Mouse (Mus musculus) right cerebral cortex, postnatal 14 days (tissue): ENCODE data around the gene Grxcr1.

Experiments used
- DNase-seq: peaks from one replicate; pipeline ENCODE4 v3.0.0; 2022

The Grxcr1 gene

DNA sequence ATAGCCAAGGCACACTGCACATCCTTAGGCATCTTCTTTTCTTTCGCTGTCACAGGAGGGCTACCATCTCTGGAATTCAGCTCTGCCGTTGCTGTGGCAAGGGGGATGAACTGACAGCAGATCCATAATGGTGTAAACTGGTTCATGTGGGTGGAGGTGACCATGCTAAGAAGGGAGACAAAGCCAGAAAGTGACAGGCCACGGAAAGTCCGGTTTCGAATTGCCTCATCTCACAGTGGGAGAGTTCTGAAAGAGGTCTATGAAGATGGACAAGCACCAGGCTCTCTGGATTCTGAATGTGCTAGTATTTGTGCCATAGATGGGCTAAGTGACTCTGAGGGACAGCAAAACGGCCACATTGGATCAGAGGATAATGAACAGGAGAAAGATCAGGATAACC lies at the start of gene Grxcr1:
Grxcr1 (plus strand) TSS at position 92 of the 400 bp plus-strand sequence.
- DNase-seq = no peak

DNA sequence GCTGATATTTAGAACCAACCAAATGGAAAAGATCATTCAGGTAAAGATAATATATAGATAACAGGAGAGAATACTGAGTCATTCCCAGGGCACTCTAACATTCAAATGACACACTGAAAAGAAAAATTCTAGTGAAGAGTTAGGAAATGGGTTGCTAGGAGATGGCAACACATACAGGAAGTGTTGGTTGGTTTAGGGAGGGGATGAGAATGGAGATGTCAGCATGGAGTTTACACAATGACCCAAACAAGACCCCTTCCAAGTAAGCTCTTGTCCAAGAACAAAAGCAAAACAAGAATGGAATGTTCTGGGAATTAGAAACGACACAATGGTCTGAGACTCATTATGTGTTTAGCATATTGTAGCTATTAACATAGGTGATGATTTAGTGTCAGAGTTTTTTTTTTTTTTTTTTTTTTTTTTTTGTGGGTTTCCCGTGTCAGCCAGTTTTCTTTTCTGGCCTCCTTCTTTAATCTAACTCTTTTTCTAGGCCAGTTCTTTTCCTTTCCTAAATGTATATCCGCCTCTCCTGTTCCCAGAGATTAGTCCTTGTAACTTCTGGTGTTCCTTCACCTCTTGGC lies 49.6 kb upstream of the Grxcr1 start:
- DNase-seq = no peak

DNA sequence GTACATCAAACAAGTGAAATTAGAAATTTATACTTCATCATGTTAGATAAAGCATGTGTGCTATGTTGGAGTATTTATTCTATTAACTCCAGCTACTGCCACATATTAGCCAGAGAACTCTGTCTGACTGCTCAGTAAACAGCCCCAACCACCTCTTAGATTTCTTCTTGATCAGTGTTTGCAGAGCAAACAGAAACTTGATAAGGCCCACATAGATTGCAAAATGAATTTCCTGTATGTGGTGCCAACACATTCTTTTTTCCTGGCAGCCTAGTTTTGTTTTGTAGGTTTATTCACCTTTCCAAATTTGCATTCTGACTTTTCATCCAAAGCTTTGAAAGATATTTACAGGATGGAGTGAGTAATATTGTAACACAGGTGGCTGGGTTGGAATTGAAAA lies 41.2 kb upstream of the Grxcr1 start:
- no peak for DNase-seq

DNA sequence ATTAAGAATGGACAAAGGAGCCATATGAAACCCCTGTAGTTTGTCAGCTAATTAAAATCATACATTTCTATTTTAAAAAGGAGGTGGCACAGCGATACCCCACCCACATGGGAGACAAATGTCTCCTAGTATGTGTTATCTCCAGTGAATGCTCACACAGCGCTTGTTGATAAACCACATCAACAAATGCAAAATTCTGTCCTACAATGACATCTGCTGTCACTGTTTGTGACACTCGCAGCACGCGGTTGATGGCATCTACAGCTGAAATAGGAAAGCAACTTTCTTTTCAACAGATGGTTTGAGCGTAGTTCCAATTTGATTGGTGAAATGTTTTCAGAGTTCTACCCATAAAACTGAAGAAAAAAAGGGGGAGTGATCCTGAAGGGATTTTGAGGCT lies 29.0 kb upstream of the Grxcr1 start:
- DNase-seq = no peak

DNA sequence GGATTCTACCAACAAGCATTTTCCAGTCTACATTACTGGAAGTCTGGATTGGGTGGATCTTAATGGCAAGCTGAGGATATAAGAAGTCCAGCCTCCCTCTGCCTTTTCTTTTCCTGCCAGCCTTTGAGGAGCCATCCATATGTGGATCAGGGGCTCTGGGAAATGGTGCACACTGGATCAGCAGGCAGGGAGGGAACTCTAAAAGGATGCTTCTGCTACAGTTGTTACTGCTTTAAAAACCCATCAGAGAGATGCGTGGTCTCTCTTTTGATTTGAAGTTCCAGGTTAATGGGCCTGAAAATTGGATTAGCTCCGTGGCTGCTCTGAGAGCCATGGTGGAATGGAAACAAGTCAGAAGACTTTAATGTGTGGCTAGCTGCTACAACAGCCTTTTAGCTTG lies 27.7 kb upstream of the Grxcr1 start:
- DNase-seq = no peak

DNA sequence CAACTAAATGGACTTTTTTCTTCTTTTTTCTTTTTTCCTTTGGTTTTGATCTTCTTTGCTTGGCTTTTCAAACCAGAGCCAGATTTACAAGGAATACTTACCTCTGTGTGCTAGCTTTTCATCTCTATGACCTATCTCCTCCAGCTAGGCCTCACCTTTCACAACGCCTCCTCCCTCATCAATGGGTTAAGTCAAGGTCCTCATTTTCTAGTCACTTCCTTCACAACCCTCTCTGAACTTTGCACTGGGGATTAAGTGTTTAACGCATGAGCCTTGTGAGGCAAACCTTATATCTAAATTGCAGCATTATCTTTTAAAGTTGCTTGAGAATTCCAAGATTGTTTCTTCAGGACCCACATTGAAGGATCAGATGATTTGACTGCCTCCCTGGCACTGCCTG lies 27.2 kb upstream of the Grxcr1 start:
- DNase-seq = no peak

DNA sequence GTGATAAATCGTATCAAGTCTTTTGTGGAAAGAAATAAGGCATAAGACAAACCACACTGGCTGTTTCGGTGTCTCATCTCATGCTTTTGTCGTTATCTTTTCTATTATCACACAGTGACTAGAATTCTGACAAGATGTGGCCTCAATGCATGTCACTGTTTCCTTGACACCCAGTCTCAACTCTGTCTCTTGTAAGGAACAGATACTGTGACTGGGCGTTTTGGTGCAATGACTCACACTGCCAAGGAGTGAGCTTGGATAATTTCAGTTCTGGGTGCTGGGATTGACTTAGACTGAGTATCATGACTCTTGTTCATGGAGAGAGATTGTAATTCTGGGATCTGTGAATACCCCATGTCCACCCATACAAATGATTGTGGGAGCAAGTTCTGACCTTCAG lies 24.6 kb upstream of the Grxcr1 start:
- no peak for DNase-seq

DNA sequence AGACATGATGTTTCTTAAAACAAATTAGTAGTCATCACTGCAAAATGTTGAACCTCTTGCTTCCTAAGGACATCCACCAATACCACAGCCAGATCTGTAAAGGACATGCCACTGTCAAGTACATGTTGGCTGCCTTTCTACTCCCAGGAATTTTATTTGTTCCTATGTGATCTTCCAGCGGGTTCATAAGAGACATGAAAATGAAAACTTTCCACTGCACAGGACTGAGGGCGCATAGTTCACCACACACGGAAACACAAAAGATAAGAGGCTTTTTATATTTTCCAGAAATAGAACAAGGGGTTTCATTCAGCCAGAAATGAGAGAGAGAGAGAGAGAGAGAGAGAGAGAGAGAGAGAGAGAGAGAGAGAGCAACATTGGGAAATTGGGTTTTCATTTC lies 20.1 kb upstream of the Grxcr1 start:
- DNase-seq = no peak

DNA sequence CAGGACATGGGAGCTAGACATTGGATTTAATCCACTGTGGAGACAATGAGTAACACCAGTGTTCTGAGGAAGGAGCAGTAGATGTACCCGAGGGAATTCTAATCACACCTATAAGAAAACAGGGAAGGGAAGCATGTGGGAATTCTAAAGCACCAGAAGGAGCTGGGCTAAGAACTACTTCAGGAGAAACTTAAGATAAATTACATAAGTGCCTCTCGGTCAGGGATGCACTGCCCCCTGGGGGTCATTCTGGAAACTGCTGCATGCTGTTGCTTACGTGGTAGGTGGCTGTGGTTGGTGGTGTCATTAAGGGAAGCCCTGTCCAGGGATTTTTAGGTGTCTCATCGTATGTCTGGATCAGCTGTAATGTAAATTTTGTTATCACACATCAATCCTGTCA lies 19.0 kb upstream of the Grxcr1 start:
- DNase-seq = peak; percentile 77

DNA sequence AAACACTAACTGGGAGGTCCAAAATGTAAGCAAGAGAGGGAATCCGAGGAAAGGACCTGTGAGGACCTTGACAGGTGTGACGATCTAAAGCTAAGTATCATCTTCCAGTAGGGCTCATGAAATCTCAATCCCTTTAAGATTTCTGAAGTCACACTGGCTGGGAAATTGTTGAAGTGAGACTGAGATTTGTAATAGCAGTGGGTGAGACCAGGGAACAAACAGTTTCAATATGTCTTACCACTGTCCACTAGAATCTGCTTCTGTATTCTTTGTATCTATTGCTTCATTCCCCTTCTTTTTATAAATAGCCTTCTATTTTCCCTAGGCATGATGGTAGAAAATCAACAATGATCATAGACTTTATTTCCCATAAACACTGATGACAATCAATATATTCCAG lies 10.8 kb upstream of the Grxcr1 start:
- DNase-seq = no peak

DNA sequence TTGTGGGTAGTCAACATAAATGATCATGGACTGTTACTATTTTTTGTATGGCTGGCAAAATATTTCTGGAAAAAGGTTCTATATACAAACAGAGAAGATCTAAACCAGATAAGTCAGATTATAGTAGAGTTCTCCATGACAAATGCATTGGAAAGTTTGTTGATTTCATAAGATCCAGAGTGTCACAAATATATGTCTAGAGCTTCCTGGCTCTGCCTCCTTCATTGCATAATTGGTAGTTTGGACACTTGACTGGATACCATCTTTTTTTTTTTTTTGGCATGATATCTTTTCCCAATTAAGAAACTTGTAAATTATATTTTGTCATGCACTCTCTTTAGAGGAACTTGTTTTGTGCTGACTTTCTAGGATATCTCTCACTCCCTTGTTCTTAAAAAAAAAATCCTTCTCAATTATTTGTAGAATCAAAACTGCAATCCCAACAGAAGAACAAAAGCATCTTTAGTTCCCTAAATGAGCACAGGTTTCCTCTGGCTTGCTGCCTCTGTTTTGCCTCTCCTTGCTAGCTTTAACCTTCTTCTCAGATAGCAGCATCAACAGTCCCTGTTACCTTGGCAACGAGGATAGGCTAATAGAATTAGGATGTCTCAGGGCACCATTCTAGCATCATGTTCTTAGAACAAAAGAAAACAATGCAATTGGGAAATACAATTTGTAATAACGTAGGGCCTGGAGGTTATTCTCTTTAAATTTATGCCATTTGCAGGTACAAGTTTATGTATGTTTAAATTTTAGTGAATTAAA lies 4.8 kb upstream of the Grxcr1 start:
- no peak for DNase-seq

DNA sequence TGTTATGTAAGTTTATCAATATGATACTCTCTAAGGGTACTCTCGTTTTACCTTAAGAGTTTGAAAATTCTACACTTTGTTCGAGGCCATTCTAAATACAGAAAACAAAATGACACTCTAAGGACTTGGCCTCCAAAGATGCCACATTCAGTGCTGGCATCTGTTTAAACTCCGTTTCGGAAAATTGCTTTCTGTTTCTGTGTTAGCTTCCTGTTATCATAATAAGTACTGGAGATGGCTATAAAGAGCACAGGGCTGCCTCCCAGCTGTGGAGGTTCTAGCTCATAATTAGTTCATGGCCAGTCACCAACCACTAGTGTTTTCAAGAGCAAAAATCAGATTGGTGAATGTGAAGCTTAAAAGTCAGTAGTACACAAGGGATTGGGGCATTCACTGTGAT lies 4.2 kb upstream of the Grxcr1 start:
- no peak for DNase-seq

DNA sequence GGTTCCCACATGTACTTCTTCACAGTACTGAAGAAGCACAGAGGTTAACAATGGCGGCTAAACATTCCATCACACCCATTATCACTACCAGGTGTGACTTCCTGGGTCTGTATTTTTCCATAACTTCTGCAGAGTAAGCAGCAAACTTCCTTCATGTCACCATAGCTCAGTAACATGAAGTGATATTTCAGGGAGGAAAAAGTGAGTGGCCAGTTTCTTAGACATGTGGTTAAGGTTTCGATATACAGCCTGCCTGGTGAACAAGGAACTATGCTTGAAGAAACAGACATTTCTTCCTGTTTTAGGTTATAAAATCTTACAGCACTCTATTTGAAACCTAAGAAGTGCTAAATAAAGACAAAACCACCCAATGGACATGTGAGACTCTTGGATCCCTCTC lies 1.7 kb downstream of the Grxcr1 start:
- no peak for DNase-seq

DNA sequence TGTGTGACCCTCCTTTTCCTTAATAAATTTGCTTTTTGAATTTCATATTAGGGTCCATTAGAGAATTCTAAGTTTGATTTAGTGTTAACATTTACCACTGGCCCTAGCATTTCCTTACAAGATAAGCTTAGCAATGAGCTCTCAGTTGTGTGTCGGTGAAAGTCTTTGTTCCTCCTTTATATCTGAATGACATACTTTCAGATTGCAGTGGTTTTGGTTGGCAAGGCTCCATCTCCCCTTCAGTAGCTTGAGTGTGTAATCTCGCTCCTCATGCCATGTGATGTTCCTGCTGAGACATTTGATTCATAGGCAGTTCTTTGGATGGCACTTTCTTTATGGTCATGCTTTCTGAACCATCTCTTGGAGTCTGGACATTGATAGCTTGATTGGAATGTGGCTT lies 7.4 kb downstream of the Grxcr1 start:
- no peak for DNase-seq

DNA sequence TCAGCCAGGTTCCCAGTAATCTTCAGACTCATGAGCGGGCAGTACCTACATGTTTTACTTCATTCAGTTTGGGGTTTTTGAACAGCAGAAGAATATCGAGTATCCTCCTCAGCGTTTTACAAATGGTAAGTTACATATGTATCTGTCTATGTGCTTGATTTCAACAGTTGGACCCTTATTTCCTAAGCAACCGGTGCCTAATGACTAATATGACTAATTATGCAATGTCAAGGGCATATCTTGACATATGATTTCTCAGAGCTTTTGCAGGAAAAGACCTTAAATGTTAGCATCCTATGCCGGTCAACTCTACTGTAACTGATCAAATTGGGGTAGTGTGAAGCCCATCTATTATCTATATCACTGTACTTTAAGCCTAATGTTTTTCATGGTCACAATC lies 11.7 kb downstream of the Grxcr1 start:
- DNase-seq = no peak

DNA sequence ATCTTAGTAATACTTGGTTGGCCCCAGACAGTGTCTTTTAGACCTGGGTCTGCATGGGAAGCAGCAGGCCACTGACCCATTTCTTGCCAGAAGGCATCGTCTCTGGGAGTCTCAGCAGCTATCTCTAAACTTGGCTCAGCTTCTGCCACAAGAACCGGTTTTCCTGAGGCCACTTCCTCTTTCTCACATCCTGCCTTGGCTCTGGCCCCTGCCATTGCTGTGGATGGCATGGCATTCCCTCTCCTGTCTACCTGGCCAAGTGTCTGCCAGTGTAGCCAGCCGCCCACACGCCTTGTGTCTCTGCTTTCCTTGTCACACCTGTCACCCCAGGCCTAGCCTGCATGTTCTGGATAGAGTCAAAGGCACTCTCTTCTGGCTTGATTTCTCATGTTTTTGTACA lies 17.1 kb downstream of the Grxcr1 start:
- no peak for DNase-seq

DNA sequence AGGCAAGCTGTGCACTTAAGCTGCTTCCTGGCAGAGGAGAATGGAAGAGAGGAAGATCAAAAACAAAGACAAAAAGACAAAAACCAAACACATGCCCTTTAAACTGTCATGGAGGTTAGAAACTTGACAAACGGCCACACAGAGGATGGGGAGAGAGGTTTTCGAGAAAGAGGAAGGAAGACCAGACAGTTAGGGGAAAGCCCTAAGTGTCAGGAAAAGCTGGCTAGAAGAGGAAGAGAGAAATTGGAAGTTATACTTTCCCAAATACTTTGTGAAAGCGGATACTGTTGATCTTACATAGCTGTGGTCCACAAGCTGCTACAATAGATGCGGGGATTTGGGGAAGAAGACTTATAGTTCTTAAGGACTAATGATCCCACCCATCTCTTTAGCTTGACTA lies 17.9 kb downstream of the Grxcr1 start:
- DNase-seq = no peak

DNA sequence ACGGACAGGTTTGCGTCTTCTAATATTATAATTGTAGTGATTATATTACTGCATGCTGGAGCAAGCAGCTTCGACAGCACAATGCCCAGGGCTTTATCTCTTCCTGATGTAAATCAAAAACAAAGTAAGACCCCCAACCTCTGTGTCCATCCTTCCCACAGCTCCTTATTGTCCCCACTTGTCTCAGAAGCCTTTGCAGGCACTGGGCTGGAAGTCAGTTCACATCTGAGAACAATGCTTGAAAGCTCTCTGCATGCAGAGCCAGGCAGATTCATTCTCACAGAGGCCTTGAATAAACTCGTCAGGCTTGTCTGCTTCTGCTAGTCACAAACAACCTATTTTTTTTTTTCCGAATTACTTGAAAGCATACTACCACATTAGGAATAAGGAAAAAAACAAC lies 19.5 kb downstream of the Grxcr1 start:
- no peak for DNase-seq

DNA sequence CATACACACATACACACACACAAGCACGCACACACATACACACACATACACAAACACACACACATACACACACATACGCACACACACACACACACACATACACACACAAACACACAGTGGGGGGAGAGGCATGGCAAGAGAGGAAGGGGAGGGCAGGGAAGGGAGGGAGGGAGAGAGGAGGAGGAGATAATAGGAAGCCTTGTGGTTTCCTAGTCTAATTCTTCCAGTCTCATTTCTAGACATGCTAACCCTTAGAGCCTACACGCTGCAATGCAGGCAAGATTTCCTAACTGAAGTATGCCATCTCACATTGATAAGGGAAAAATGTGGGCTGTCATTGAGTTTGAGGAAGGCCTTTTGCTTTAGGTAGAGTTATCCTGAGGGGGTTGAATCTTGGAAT lies 25.9 kb downstream of the Grxcr1 start:
- DNase-seq = no peak

DNA sequence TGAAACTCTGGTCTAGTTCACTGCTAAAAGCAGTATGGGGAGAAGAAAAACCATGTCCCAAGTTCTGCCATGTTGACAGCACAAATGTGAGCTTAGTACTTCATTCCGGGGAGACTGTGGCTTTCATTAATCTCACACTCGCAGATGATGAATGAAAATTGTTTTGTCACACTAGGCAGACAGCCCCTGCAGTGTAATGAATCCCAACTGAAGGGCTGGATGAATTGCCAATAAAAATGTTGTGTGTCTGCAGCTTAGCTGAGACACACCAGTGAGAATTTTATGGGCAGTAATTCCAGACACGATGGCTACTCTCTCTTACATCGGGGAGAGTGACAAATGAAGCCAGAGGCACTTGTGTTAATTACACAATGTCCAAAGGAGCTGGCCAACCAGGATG lies 37.1 kb downstream of the Grxcr1 start:
- DNase-seq = no peak

DNA sequence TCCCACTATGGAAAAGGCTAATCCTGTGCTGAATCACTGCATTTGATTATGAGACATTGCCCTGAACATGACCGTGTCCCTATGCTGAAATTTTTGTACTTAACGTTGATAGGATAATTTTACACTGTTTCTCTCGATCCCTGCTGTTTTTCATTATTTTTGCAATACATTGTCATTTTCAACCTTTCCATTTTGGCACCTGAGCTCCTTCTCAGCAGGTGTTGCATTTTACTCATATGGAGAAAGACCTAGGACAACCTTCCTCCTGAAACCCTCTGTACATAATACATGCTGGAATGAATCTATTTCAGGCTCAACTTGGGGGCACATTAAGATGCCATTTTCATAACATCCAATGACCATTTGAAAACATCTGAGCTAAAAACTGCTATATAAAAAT lies 38.7 kb downstream of the Grxcr1 start:
- no peak for DNase-seq

DNA sequence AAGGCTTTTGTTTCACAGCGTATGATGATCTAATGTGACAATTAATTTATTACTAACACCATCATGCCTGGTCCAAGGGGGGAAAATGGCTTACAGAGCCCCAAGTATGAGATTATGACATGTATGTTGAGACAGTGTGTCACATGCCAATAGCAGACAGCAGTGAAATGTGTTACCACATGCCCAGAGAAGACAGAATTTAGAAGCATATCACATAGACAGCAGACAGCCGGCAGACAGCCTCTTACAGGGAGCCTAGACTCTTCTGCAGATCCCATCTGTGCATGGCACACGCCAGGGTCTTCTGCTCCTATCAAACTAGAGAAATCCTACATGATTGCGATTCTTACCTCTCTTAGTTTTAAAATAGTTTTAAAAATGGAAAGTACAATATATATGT lies 40.2 kb downstream of the Grxcr1 start:
- DNase-seq = no peak

DNA sequence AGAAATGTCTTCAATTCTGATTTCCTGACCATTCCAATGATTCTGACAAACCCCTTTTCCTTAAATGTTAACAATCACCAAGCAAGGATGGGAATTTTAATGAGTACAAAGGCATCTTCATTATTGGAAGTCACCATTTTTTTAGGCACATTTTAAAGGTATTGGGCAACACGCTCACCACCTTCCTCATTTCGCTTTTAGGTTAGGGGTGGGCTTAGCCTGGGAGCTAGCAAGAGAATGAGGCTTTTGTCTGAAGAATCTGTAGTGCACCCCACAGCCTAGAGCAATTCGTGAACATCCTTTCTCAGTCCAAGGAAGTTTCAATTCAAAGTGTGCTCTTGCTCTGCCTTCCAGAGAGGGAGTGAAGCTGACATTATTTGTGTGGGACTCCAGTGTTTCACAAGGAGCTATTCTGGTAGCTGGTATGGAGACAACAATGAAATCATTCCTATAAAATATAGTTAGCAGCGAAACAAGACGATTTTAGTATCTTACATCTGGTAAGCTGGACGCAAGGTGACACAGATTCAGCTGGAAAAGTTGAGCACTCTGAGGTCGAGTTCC lies 55.0 kb downstream of the Grxcr1 start:
- no peak for DNase-seq

DNA sequence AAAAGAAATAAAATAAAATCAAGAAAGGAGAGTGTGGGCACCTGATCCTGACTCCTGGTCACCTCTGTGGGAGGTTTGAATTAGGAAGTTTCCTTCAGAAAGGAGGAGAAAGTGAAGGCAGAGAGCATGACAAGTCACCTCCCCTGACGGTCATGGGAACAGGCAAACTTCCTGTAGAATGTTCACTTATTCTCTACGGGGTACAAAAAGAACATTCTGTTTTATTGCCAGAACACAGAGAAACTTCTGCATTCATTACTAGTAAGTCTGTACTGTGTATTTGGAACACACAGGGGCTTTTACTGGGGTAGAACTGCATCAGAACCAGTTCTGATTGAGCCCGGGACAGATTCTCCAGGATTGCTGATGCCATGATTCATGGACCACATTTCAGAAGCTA lies 55.5 kb downstream of the Grxcr1 start:
- no peak for DNase-seq

DNA sequence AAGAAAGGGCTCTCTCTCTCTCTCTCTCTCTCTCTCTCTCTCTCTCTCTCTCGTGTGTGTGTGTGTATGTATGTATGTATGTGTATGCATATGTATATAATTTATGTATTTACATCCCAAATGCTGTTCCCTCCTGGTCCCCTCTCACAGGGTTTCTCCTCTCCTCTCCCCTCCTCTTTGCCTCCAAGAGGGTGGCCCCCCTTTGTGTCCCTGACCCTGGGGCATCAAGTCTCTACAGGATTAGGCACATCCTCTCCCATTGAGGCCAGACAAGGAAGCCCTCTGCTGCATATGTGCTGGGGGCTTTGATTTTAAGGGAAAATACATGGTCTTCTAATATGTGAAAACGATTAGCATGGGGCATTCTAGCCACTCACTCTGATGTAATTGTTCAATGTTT lies 61.5 kb downstream of the Grxcr1 start:
- DNase-seq = no peak
